Mouse (Mus musculus) heart, embryonic 12.5 days (tissue): ENCODE results near the gene Gbgt1. TPM values are rescaled to one million over a fixed set of nuclear protein-coding genes. Genes with fewer than 3 reads are reported as not detected.
"Not testable (repeated sequence)": the region's sequence is repeated elsewhere in the genome, so short reads cannot be mapped to it uniquely, and the experiment has no call there.

Source experiments
- ATAC-seq: fragments of 200-750 bp; cut with Nextera tagmentation; 2 replicates; pipeline ENCODE4 v1.8.0; 2017; ENCODE audit warnings: moderate TSS enrichment, moderate library complexity; ENCODE audit not compliant: insufficient number of reproducible peaks, low FRiP score
- H3K27ac ChIP-seq: fragments of 300-500 bp; sonication (generic); 2 replicates; pipeline ENCODE4 v1.5.1; 2016; ENCODE audit warnings: mild to moderate bottlenecking, moderate library complexity; ENCODE audit not compliant: poor library complexity, severe bottlenecking
- H3K27me3 ChIP-seq: fragments of 300-500 bp; sonication (generic); replicated peaks from 2 replicates; pipeline ENCODE4 v1.6.1; 2016; ENCODE audit warnings: mild to moderate bottlenecking, moderate library complexity
- H3K36me3 ChIP-seq: fragments of 300-500 bp; sonication (generic); 2 replicates; pipeline ENCODE4 v1.6.1; 2016; ENCODE audit warnings: mild to moderate bottlenecking, moderate library complexity
- H3K4me1 ChIP-seq: fragments of 300-500 bp; sonication (generic); replicated peaks from 2 replicates; pipeline ENCODE4 v1.6.1; 2016; ENCODE audit warnings: mild to moderate bottlenecking
- H3K4me2 ChIP-seq: fragments of 300-500 bp; sonication (generic); 2 replicates; pipeline ENCODE4 v1.6.1; 2016; ENCODE audit warnings: mild to moderate bottlenecking, moderate library complexity
- H3K4me3 ChIP-seq: fragments of 300-500 bp; sonication (generic); 2 replicates; pipeline ENCODE4 v1.5.1; 2016; ENCODE audit warnings: mild to moderate bottlenecking
- H3K9ac ChIP-seq: fragments of 300-500 bp; sonication (generic); 2 replicates; pipeline ENCODE4 v1.6.1; 2016; ENCODE audit warnings: mild to moderate bottlenecking, moderate library complexity
- H3K9me3 ChIP-seq: fragments of 300-500 bp; sonication (generic); replicated peaks from 2 replicates; pipeline ENCODE4 v1.6.1; 2016; ENCODE audit warnings: mild to moderate bottlenecking, moderate library complexity
- WGBS: fragments of 180-500 bp; shearing (Covaris S2); methylation state at CpG from one replicate; pipeline ENCODE4 v1.1.7; 2016; 5-methylcytosine and 5-hydroxymethylcytosine counted together
- polyA plus RNA-seq: library from polyadenylated mRNA; unstranded; fragments of >200 nt; fragmentation: Nextera tagmentation; extraction: Ambion mirVana; gene quantifications from 2 replicates; pipeline ENCODE4 v1.2.1, GENCODE M21; 2016

Gbgt1 gene
- polyA plus RNA-seq, 1 experiment from 2014 or later, result 0.28 TPM

DNA sequence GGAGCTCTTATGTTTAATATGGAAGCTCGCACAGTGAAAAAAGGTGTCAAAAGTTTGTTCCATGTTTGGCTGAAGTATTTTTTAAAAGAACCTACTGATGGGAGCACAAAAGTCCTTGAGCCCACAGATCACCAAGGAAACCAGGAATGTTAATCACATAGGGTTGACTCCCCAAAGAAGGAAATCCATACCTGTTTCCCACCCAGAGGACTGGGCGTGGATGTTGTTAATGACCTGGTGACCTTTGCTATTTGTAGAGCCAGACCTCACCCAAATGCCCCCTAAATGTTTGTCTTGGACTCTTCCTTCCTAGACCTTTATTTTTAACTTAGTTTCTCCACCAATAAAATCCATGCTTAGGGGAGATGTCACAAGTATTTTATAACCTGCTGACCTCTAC, 26.1 kb upstream of the Gbgt1 start:
- H3K27me3 ChIP-seq, result peaks cover 5% of the 10 kb centered on the region; the same call in 1 of the 2 replicates
- ATAC-seq, result no peak

DNA sequence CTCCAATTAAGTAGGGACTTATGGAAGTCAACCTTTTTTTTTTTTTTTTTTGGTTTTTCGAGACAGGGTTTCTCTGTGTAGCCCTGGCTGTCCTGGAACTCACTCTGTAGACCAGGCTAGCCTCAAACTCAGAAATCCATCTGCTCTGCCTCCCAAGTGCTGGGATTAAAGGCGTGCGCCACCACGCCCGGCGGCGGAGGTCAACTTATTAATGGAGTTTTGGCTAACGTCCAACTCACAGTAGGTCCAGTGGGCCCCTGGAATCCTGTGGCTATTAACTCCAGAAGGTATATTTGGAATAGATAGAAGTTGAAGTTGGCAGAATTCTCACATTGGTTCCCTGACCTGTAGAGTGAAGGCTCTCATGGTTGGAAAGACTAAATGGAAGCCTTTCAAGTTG, 24.7 kb upstream of the Gbgt1 start:
- ATAC-seq, H3K27ac ChIP-seq, H3K27me3 ChIP-seq, H3K9ac ChIP-seq, H3K4me3 ChIP-seq, H3K9me3 ChIP-seq, H3K4me2 ChIP-seq, H3K4me1 ChIP-seq: not testable (repeated sequence)
- WGBS, result 91% methylated on average over 8 of the region's 8 CpGs
- H3K36me3 ChIP-seq, result peaks cover 44% of the 10 kb centered on the region

More for the DNA sequence above, 26.1 kb upstream of the Gbgt1 start:
- Histone ChIP-seq H3K4me1 (peaks cover 17% of the 10 kb centered on the region), H3K9ac (no peak overlapping the region), H3K9me3 (peaks cover 3% of the 10 kb centered on the region; the same call in 1 of the 2 replicates), H3K4me2 (no peak overlapping the region), H3K36me3 (peaks cover 44% of the 10 kb centered on the region), H3K27ac (no peak overlapping the region), H3K4me3 (no peak overlapping the region)
- 91% methylated on average over 2 of the region's 2 CpGs for WGBS

DNA sequence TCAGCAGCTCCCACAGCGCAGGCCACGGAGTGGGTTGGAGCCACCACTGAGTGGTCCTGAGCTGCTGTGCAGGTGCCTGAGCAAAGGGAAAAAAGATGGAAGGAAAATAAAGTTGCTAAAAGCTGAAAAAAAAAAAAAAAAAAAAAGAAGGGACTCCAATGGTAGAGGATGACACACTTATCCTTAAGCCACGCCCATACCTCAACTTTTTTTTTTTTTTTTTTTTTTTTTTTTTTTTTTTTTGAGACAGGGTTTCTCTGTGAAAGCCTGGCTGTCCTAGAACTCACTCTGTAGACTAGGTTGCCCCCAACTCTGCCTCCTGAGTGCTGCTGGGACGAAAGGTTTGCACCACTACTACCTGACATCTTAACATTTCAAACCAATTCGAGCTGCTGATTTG, 18.7 kb upstream of the Gbgt1 start:
- not testable (repeated sequence) for H3K27ac ChIP-seq, H3K4me1 ChIP-seq, H3K9me3 ChIP-seq, H3K4me2 ChIP-seq, H3K9ac ChIP-seq, ATAC-seq, H3K36me3 ChIP-seq, H3K27me3 ChIP-seq, H3K4me3 ChIP-seq
- 90% methylated on average over 5 of the region's 5 CpGs for WGBS

DNA sequence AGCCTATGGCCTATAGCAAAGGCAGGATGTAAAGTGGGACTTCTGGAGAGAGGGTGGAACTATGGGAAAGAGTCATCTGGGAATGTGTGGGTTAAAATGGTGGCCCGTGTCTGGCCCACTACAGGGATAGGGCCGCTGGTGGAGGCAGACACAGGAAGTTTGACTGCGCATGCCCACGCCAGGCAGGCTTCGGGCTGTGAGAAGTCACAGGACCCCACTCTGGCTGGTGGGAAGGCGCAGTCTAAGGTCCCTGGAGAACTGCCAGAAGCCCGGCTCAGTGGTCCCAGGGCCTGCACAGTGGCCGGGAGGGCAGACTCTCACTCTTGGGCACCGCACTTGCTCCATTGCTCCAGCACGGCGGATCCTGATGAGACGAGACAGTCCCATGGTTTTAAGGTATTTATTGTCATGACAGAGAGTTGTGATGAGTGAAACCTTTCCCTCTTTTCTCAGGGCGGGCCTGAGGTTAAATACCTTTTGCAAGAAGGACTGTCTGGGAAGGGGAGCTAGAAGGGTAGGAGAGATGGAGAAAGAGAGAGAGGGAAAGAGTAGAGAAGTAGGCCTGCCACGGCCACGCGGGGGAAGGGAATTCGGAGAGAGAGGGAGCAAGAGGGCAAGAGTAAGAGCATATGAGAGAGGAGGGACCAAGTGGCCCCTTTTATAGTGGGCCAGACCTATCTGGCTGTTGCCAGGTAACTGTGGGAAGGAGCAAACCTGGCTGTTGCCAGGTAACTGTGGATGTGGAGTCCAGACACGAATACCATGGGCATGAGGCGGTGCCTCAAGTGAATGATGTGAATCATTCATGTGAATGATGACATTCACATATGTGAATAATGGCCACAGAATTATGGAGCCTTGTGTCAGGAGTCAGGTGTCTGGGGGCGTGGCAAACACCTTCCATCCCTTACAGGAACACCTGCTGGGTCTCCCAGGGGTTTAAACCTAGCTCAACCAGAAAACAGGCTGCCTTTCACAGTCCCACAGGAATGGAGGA, 17.2 kb upstream of the Gbgt1 start:
- no peak overlapping the region for H3K27ac ChIP-seq
- H3K4me1 ChIP-seq, result no peaks in the 10 kb centered on the region
- no peaks in the 10 kb centered on the region for H3K9me3 ChIP-seq
- H3K27me3 ChIP-seq, result no peaks in the 10 kb centered on the region
- no peaks in the 10 kb centered on the region for H3K36me3 ChIP-seq
- WGBS, result 70% methylated on average over 20 of the region's 20 CpGs
- no peak overlapping the region for H3K4me3 ChIP-seq
- no peak overlapping the region for H3K9ac ChIP-seq
- no peak overlapping the region for H3K4me2 ChIP-seq
- no peak for ATAC-seq

DNA sequence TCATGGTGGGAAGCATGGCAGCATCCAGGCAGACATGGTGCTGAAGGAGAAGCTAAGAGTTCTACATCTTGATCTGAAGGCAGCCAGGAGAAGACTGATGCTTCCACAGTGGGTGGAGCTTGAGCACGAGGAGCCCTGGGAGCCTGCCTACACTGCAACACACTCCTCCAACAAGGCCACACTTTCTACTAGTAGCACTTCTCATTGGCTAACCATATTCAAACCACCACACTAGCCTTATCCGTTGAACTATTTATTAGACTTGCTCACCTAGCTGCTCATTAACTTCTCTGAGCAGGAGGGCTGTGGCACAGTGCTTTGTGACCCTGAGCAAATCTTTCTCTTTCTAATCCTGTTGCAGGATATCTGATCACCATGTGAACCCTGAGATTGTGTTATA, 12.8 kb upstream of the Gbgt1 start:
- Histone ChIP-seq H3K4me2 (no peak overlapping the region), H3K4me1 (no peaks in the 10 kb centered on the region), H3K4me3 (no peak overlapping the region), H3K9me3 (no peaks in the 10 kb centered on the region), H3K36me3 (no peaks in the 10 kb centered on the region), H3K27me3 (no peaks in the 10 kb centered on the region), H3K27ac (no peak overlapping the region), H3K9ac (no peak overlapping the region)
- no peak for ATAC-seq
- WGBS, result 71% methylated on average over 2 of the region's 2 CpGs

DNA sequence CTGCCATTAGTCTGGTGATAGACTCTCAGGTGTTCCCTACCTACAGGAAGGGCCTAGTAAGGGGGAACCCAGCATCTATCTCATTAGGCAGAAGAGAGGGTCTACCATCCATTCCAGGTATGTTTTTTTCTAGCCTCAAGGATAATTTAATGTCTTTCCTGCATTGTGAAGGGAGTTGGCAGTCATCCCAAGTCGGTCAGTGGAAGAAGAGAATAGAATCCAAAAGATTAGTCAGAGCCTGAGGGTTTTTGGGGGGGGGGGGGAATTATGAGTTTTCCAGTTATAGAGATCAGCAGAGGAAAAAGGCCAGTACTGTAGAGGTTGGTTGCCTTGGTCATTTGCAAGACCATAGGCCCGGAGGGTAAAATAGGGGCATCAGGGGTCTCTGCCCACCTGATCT, 2.2 kb upstream of the Gbgt1 start:
- H3K4me3 ChIP-seq, result no peak overlapping the region
- 65% methylated on average over 2 of the region's 2 CpGs for WGBS
- H3K4me2 ChIP-seq, result no peak overlapping the region
- ATAC-seq, result no peak
- H3K27ac ChIP-seq, result no peak overlapping the region
- H3K27me3 ChIP-seq, result no peaks in the 10 kb centered on the region
- H3K4me1 ChIP-seq, result no peaks in the 10 kb centered on the region
- H3K9ac ChIP-seq, result no peak overlapping the region
- H3K36me3 ChIP-seq, result no peaks in the 10 kb centered on the region
- no peaks in the 10 kb centered on the region for H3K9me3 ChIP-seq

DNA sequence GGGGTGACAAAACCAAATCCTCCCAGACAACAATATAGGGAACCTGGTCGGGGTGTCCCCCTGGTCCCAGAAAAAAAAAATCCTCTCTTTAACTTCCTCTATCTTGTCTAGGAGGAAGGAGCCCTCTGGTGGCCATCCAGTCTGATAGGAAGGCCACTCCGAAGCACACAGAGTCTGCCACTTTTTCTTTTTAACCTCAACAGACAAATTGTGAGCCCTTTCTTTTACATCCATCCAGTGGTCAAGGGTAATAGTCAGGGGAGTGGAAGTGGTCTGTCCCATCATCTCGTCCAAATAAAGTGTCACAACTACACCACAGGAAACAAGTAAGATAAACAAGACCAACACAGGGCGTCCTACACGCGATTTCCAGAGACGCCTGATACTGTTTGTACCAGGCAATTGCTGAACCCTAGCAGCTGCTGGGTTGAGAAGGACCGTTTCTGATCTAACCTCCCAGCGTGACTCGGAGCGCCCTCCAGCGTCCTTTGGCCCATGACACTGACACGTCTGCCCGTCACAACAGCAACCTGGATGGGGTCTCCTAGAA, 1.4 kb upstream of the Gbgt1 start:
- no peak overlapping the region for H3K9ac ChIP-seq
- no peaks in the 10 kb centered on the region for H3K9me3 ChIP-seq
- no peaks in the 10 kb centered on the region for H3K36me3 ChIP-seq
- H3K27me3 ChIP-seq, result no peaks in the 10 kb centered on the region
- no peak overlapping the region for H3K27ac ChIP-seq
- H3K4me3 ChIP-seq, result no peak overlapping the region
- H3K4me2 ChIP-seq, result no peak overlapping the region
- no peaks in the 10 kb centered on the region for H3K4me1 ChIP-seq
- no peak for ATAC-seq
- WGBS, result 76% methylated on average over 14 of the region's 14 CpGs

DNA sequence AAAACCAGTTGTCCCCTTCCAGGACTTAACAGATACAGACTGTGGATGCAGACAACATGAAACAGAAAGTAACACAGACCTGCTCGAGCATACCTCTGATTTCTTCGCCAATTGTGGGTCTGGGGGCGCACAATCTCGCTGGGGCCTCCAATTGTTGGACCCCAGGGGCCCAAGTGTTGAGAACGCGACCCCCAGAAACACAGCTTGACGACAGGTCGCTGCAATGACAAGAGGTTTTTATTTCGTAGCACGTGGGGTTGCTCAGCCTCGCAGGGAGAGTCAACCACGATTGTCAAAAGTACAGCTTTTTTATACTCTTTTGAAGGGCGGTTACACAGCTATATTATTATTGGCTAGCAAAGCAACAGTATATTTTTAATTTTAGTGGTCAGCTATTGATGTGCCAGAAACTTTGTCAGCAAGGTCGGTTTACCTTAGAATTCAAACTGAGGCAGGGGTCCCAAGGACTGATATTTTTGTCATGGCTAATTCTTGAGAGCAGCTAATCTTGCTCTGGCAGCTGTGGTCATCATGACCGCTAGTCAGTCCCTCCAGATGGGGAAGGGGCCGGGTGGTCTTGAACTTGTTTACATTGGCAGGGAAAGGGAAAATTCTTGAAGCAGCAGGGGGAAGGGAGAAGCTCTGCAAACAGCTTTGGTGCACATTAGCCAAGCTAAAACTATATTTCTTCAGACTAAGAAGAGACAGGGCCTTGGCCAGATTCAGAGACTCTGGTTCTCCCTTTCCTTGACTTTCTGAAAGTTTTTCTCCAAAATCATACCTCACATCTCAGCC, 693 bp upstream of the Gbgt1 start:
- no peak overlapping the region for H3K9ac ChIP-seq
- H3K9me3 ChIP-seq, result no peaks in the 10 kb centered on the region
- no peaks in the 10 kb centered on the region for H3K36me3 ChIP-seq
- no peak for ATAC-seq
- no peaks in the 10 kb centered on the region for H3K4me1 ChIP-seq
- no peak overlapping the region for H3K4me2 ChIP-seq
- no peaks in the 10 kb centered on the region for H3K27me3 ChIP-seq
- 78% methylated on average over 16 of the region's 16 CpGs for WGBS
- no peak overlapping the region for H3K4me3 ChIP-seq
- no peak overlapping the region for H3K27ac ChIP-seq

DNA sequence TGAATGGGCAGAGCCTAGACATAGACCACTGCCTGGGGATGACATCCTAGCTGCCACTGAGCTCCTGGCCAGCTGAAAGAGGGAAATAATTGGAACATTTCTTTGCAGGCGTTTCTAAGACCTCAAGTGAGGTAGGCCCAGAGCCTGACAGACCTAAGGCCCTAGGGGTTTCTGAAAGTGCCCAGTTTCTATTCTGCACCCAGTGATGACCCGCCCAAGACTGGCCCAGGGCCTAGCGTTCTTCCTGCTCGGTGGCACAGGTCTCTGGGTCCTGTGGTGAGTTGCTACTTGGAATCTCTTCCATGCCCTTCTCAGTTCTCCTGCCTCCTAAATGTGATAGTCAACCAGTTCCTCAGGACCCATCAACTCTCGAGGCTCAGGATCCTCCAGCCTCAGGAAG, 870 bp downstream of the Gbgt1 start:
- Histone ChIP-seq H3K4me1 (no peaks in the 10 kb centered on the region), H3K4me3 (no peak overlapping the region), H3K4me2 (no peak overlapping the region), H3K9me3 (no peaks in the 10 kb centered on the region), H3K9ac (no peak overlapping the region), H3K27ac (no peak overlapping the region), H3K36me3 (no peaks in the 10 kb centered on the region), H3K27me3 (no peaks in the 10 kb centered on the region)
- ATAC-seq, result no peak
- 84% methylated on average over 5 of the region's 5 CpGs for WGBS

DNA sequence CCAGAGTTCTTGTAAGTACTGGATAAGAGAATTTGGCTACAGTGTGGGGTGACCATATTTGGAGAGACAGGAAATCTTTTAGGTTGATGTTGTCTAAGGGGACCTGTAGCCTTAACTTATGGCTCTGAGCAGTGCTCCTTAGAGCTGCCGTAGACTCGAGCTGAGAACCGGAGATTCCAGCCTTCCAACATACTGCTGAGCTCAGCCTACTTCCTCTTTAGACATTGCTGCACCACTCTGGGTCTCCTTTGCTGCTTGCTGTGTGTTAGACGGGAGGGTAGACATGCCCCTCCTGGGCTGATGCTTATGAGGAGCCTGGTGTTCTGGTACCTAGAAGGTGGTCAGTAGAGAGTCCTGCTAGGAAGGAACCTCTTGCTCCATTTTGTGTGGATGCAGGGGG, 1.7 kb downstream of the Gbgt1 start:
- no peak overlapping the region for H3K4me3 ChIP-seq
- no peaks in the 10 kb centered on the region for H3K4me1 ChIP-seq
- no peak overlapping the region for H3K9ac ChIP-seq
- no peak for ATAC-seq
- 74% methylated on average over 4 of the region's 4 CpGs for WGBS
- no peak overlapping the region for H3K27ac ChIP-seq
- no peaks in the 10 kb centered on the region for H3K9me3 ChIP-seq
- H3K4me2 ChIP-seq, result no peak overlapping the region
- no peaks in the 10 kb centered on the region for H3K36me3 ChIP-seq
- no peaks in the 10 kb centered on the region; the same call in 1 of the 2 replicates for H3K27me3 ChIP-seq

DNA sequence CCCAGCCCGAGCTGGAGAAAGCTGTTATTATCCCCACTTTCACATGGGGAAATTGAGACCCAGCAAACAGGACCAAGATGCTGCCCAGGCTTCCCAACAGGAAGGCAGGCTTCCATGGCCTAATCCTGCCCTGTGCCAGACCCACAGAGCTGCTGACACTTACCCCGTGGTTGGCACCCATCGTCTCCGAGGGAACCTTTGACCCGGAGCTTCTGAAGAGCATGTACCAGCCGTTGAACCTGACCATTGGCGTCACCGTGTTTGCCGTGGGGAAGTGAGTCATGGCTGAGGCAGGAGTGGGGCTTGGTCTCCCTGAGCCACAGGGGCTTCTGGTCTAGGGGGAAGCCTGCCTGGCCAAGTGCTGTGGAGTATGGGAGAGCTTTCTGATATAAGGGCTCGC, 6.3 kb downstream of the Gbgt1 start:
- H3K4me3 ChIP-seq, result no peak overlapping the region
- H3K36me3 ChIP-seq, result no peaks in the 10 kb centered on the region
- H3K27me3 ChIP-seq, result no peaks in the 10 kb centered on the region; the same call in 1 of the 2 replicates
- ATAC-seq, result no peak
- H3K4me1 ChIP-seq, result no peaks in the 10 kb centered on the region
- 80% methylated on average over 10 of the region's 10 CpGs for WGBS
- no peaks in the 10 kb centered on the region for H3K9me3 ChIP-seq
- no peak overlapping the region for H3K27ac ChIP-seq
- no peak overlapping the region for H3K4me2 ChIP-seq
- H3K9ac ChIP-seq, result no peak overlapping the region
